Mouse (Mus musculus) liver, postnatal 0 days (tissue): Measurements from ENCODE around the gene Pmepa1. TPM values are rescaled to one million over a fixed set of nuclear protein-coding genes. Genes with fewer than 3 reads are reported as not detected.

Experiments
- ATAC-seq: fragments of 200-750 bp; cut with Nextera tagmentation; 2 replicates; pipeline ENCODE4 v1.8.0; 2017; ENCODE audit warnings: mild to moderate bottlenecking, moderate library complexity
- DNase-seq: peaks from one replicate; pipeline ENCODE4 v3.0.0-alpha.2; 2016
- H3K27ac ChIP-seq: fragments of 300-500 bp; sonication (generic); 2 replicates; pipeline ENCODE4 v1.5.1; 2014; ENCODE audit warnings: antibody characterized with exemption, moderate library complexity, mild to moderate bottlenecking, low read depth
- H3K27me3 ChIP-seq: fragments of 300-500 bp; sonication (generic); 2 replicates; pipeline ENCODE4 v1.6.1; 2014; ENCODE audit warnings: low read length, control low read depth, mixed read lengths; ENCODE audit not compliant: insufficient read depth
- H3K36me3 ChIP-seq: fragments of 300-500 bp; sonication (generic); replicated peaks from 2 replicates; pipeline ENCODE4 v1.6.1; 2014; ENCODE audit warnings: mild to moderate bottlenecking, control low read depth, low read length, moderate library complexity, mixed read lengths; ENCODE audit not compliant: insufficient read depth
- H3K4me1 ChIP-seq: fragments of 300-500 bp; sonication (generic); 2 replicates; pipeline ENCODE4 v1.6.1; 2014; ENCODE audit warnings: antibody characterized with exemption, mild to moderate bottlenecking, control low read depth; ENCODE audit not compliant: insufficient read depth
- H3K4me2 ChIP-seq: fragments of 300-500 bp; sonication (generic); 2 replicates; pipeline ENCODE4 v1.6.1; 2014; ENCODE audit warnings: low read depth, mild to moderate bottlenecking, low read length, moderate library complexity, mixed read lengths
- H3K4me3 ChIP-seq: fragments of 300-500 bp; sonication (generic); 2 replicates; pipeline ENCODE4 v1.5.1; 2014; ENCODE audit warnings: low read depth, low read length
- H3K9ac ChIP-seq: fragments of 300-500 bp; sonication (generic); replicated peaks from 2 replicates; pipeline ENCODE4 v1.6.1; 2014; ENCODE audit warnings: mild to moderate bottlenecking, moderate library complexity
- H3K9me3 ChIP-seq: fragments of 300-500 bp; sonication (generic); 2 replicates; pipeline ENCODE4 v1.6.1; 2016; ENCODE audit warnings: mild to moderate bottlenecking, control low read depth, low read length, mixed read lengths
- CTCF ChIP-seq: sonication (generic); IDR thresholded peaks from 2 replicates; pipeline ENCODE4 v1.5.1; 2016; ENCODE audit warnings: antibody characterized with exemption, low read depth
- EP300 ChIP-seq: IDR thresholded peaks from 2 replicates; pipeline ENCODE4 v1.6.1; 2016; ENCODE audit warnings: antibody characterized with exemption, low read depth, mild to moderate bottlenecking
- WGBS: fragments of 180-500 bp; shearing (Covaris S2); extraction: QIAGEN DNeasy Blood & Tissue Kit; methylation state at CpG from one replicate; pipeline ENCODE4 v1.1.7; 2014; ENCODE audit not compliant: insufficient replicate concordance; 5-methylcytosine and 5-hydroxymethylcytosine counted together
- polyA plus RNA-seq: library from polyadenylated mRNA; unstranded; fragments of >200 nt; fragmentation: Nextera tagmentation; extraction: Ambion mirVana; gene quantifications from 2 replicates; pipeline ENCODE4 v1.2.1, GENCODE M21; 2015

The Pmepa1 gene
- polyA plus RNA-seq, 1 experiment from 2014 or later: 0.36 TPM

DNA sequence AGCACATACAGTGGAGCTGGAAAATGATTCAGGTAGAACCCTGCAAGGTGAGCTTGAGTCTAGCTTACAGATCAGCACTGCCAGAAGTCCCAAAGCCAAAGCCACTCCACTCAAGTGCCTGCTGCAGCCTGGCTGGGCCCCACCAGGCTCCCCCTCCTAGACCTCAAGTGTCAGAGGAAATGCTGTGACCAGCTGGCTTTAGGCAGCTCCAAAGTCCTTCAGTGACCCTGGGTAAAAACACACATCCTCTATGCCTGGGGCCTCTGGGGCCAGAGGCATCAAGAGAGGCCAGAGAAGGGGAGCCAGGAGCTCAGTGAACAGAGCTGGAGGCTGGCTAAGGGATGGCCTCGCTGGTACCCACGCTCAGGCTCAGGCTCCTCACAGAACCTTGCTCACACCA lies 25.9 kb downstream of the Pmepa1 start:
- Histone ChIP-seq H3K27me3 (0 out of 2 replicates have a peak, but pooled peaks cover 3% of the 10 kb centered on the region), H3K4me3 (no peak overlapping the region), H3K9me3 (no peaks in the 10 kb centered on the region), H3K27ac (no peak overlapping the region), H3K4me2 (no peak overlapping the region), H3K36me3 (no peaks in the 10 kb centered on the region), H3K9ac (no peak overlapping the region), H3K4me1 (no peaks in the 10 kb centered on the region)
- DNase-seq: no peak
- no peak for ATAC-seq
- 27% methylated on average over 2 of the region's 2 CpGs for WGBS
- TF ChIP-seq EP300: no peak

DNA sequence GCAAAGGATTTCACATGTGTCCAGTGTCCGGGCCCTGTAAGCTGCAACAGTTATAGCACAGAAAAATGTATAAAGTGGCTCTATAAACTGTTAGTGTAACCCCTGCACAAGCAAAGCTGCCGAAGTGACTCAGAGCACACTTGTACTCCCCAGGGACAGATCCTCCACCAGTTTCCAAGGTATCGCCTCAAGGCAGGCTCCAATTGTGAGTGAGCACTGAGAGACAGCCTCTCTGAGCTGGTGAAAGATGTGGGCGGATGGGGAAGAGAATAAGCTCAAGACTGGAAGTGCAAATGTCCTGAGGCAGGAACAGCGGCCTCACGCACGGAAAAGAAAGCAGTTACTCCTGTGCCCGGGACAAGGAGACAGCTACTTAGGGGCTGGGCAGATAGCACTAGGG lies 26.4 kb downstream of the Pmepa1 start:
- H3K27me3 ChIP-seq: 0 out of 2 replicates have a peak, but pooled peaks cover 3% of the 10 kb centered on the region
- H3K4me1 ChIP-seq: no peaks in the 10 kb centered on the region
- no peaks in the 10 kb centered on the region for H3K36me3 ChIP-seq
- H3K4me3 ChIP-seq: no peak overlapping the region
- H3K4me2 ChIP-seq: no peak overlapping the region
- TF ChIP-seq CTCF (no peak), EP300 (no peak)
- DNase-seq (no peak), ATAC-seq (no peak)
- no peaks in the 10 kb centered on the region for H3K9me3 ChIP-seq
- 77% methylated on average over 8 of the region's 8 CpGs for WGBS
- no peak overlapping the region for H3K9ac ChIP-seq
- no peak overlapping the region for H3K27ac ChIP-seq

DNA sequence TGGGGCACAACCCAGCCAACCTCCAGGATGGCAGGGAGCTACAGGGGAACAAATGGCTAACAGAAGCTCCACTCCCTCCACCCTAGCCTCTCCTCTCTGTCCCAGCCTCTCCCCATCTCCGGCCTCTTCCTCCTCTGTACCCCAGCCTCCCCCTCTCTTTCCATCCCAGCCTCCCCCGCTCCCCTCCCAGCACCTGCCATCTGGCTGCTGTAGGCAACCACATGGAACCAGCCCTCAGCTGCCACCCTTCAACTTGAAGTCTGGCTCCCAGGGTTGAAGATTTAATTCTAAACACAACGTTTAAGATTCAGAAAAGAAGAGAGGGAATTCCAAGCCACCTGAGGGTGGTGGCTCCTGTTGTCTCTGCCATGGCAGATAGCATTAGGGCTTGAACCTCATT lies 26.9 kb downstream of the Pmepa1 start:
- 53% methylated on average over 3 of the region's 3 CpGs for WGBS
- no peaks in the 10 kb centered on the region for H3K9me3 ChIP-seq
- no peak overlapping the region for H3K4me3 ChIP-seq
- no peak for ATAC-seq
- no peak overlapping the region for H3K9ac ChIP-seq
- H3K27ac ChIP-seq: no peak overlapping the region
- H3K4me2 ChIP-seq: no peak overlapping the region
- H3K4me1 ChIP-seq: no peaks in the 10 kb centered on the region
- DNase-seq: no peak
- H3K36me3 ChIP-seq: no peaks in the 10 kb centered on the region
- 0 out of 2 replicates have a peak, but pooled peaks cover 3% of the 10 kb centered on the region for H3K27me3 ChIP-seq
- no peak for TF ChIP-seq EP300
- no peak for TF ChIP-seq CTCF

DNA sequence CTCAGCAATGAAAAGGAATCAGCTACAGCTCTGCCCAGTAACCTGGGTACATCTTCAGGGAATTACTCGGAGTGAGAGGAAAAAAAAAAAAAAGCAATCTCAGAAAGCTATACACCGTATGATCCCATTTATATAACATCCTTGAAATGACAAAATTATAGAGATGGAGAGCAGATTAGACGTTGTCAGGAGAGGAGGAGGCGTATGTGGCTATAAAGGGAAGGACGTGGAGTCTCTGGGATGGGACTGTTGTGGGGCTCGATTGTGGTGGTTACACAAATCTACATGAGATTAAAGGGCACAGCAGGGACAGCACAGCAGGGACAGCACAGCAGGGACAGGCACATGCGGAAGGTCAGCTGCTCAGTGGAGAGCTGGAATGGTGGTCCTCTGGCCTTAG lies 27.5 kb downstream of the Pmepa1 start:
- no peak overlapping the region for H3K27ac ChIP-seq
- no peaks in the 10 kb centered on the region for H3K9me3 ChIP-seq
- H3K4me2 ChIP-seq: no peak overlapping the region
- no peak for ATAC-seq
- WGBS: 76% methylated on average over 7 of the region's 7 CpGs
- DNase-seq: no peak
- H3K9ac ChIP-seq: no peak overlapping the region
- no peaks in the 10 kb centered on the region for H3K36me3 ChIP-seq
- 0 out of 2 replicates have a peak, but pooled peaks cover 3% of the 10 kb centered on the region for H3K27me3 ChIP-seq
- TF ChIP-seq EP300: no peak
- TF ChIP-seq CTCF: no peak
- no peak overlapping the region for H3K4me3 ChIP-seq
- no peaks in the 10 kb centered on the region for H3K4me1 ChIP-seq

DNA sequence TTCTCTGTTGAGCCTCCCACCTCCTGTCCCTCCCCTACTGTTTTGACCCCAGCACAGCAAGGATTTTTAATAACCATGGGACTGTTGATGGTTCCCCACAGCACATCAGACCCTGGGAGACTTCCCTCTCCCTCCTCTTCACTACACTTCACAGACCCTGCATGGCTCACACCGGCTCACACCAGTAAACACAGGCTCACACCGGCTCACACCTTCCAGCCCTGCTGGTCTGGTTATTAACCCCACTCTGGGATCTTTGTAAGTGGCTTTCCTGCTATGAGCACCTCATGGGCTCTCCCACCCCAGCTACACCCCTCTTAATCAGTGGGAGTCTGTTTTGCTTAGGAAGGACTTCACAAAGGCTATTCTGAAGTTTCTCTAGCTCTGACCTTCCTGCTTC lies 28.4 kb downstream of the Pmepa1 start:
- DNase-seq: no peak
- 33% methylated on average over 2 of the region's 2 CpGs for WGBS
- ATAC-seq: no peak
- TF ChIP-seq CTCF: no peak
- no peak for TF ChIP-seq EP300
- H3K4me2 ChIP-seq: no peak overlapping the region
- H3K9me3 ChIP-seq: no peaks in the 10 kb centered on the region
- H3K4me3 ChIP-seq: no peak overlapping the region
- 0 out of 2 replicates have a peak, but pooled peaks cover 3% of the 10 kb centered on the region for H3K27me3 ChIP-seq
- H3K4me1 ChIP-seq: no peaks in the 10 kb centered on the region
- no peak overlapping the region for H3K9ac ChIP-seq
- H3K36me3 ChIP-seq: no peaks in the 10 kb centered on the region
- no peak overlapping the region for H3K27ac ChIP-seq

DNA sequence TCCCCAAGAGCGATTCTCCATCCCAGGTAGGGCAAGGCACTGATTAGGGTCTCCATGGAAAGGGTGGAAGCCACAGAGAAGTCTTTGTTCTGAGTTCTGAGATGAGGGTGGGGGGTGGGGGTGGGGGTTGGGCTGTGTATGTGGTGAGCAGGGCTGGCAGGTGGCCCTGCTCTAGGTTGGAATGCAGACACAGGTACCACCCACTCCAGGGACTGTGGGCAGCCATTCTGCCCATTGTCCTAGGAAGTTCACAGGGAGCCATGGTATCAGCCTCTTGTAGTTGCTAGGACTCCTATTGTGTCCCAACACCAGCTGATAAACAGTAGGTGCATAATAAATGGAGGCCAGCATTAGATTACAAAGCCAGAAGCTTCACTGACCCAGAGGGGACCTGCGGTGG lies 29.1 kb downstream of the Pmepa1 start:
- H3K4me3 ChIP-seq: no peak overlapping the region
- 0 out of 2 replicates have a peak, but pooled peaks cover 3% of the 10 kb centered on the region for H3K27me3 ChIP-seq
- TF ChIP-seq EP300 (no peak), CTCF (no peak)
- H3K4me2 ChIP-seq: no peak overlapping the region
- no peak for DNase-seq
- H3K27ac ChIP-seq: no peak overlapping the region
- WGBS: 34% methylated on average over 2 of the region's 2 CpGs
- no peaks in the 10 kb centered on the region for H3K9me3 ChIP-seq
- H3K36me3 ChIP-seq: no peaks in the 10 kb centered on the region
- H3K9ac ChIP-seq: no peak overlapping the region
- ATAC-seq: no peak
- H3K4me1 ChIP-seq: no peaks in the 10 kb centered on the region

DNA sequence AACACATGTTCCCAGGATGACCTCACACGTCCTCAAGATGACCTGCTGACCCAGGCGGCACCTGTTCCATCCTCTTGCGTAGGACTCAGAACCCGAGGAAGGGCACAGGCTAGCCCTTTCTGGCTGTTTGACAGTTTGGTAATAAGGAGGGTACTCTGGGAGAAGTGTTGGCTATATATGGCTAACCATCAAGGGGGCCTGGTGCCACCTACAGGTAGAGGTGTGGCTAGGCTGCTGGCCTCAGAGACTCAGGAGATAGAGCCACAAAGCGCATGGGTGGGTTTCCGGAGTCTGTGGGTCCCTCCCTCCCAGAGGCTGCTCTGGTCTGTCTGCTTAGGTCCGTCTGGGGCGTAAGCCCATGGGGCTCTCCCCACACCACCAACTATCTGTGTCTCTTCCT lies 29.6 kb downstream of the Pmepa1 start:
- H3K27me3 ChIP-seq: 0 out of 2 replicates have a peak, but pooled peaks cover 3% of the 10 kb centered on the region
- DNase-seq: no peak
- TF ChIP-seq EP300 (no peak), CTCF (0 out of 2 replicates have a peak, but pooled peaks have one; percentile 3)
- no peak overlapping the region for H3K27ac ChIP-seq
- no peak overlapping the region for H3K4me2 ChIP-seq
- no peak overlapping the region for H3K9ac ChIP-seq
- no peak overlapping the region for H3K4me3 ChIP-seq
- WGBS: 58% methylated on average over 8 of the region's 8 CpGs
- ATAC-seq: no peak
- no peaks in the 10 kb centered on the region for H3K4me1 ChIP-seq
- no peaks in the 10 kb centered on the region for H3K9me3 ChIP-seq
- H3K36me3 ChIP-seq: no peaks in the 10 kb centered on the region
